Mouse (Mus musculus) forebrain, postnatal 0 days (tissue): Measurements from ENCODE around the gene Acsm3. TPM values are rescaled to one million over a fixed set of nuclear protein-coding genes. Genes with fewer than 3 reads are reported as not detected.

ENCODE experiments used
- ATAC-seq: fragments of 200-750 bp; cut with Nextera tagmentation; 2 replicates; pipeline ENCODE4 v1.8.0; 2017; ENCODE audit warnings: mild to moderate bottlenecking, moderate library complexity
- DNase-seq: peaks from one replicate; pipeline ENCODE4 v3.0.0-alpha.2; 2015
- H3K27ac ChIP-seq: fragments of 300-500 bp; sonication (generic); 2 replicates; pipeline ENCODE4 v1.5.1; 2014; ENCODE audit warnings: low read depth, mild to moderate bottlenecking, antibody characterized with exemption, low read length, moderate library complexity, mixed read lengths
- H3K27me3 ChIP-seq: fragments of 300-500 bp; sonication (generic); 2 replicates; pipeline ENCODE4 v1.6.1; 2014; ENCODE audit warnings: mild to moderate bottlenecking, low read length, mixed read lengths; ENCODE audit not compliant: insufficient read depth
- H3K36me3 ChIP-seq: fragments of 300-500 bp; sonication (generic); 2 replicates; pipeline ENCODE4 v1.6.1; 2014; ENCODE audit warnings: mild to moderate bottlenecking, moderate library complexity; ENCODE audit not compliant: insufficient read depth
- H3K4me1 ChIP-seq: fragments of 300-500 bp; sonication (generic); 2 replicates; pipeline ENCODE4 v1.6.1; 2014; ENCODE audit warnings: antibody characterized with exemption; ENCODE audit not compliant: insufficient read depth
- H3K4me2 ChIP-seq: fragments of 300-500 bp; sonication (generic); 2 replicates; pipeline ENCODE4 v1.6.1; 2014; ENCODE audit warnings: low read depth, mild to moderate bottlenecking, moderate library complexity
- H3K4me3 ChIP-seq: fragments of 300-500 bp; sonication (generic); 2 replicates; pipeline ENCODE4 v1.5.1; 2014; ENCODE audit warnings: low read depth, low read length, mixed read lengths
- H3K9ac ChIP-seq: fragments of 300-500 bp; sonication (generic); 2 replicates; pipeline ENCODE4 v1.6.1; 2014; ENCODE audit warnings: mild to moderate bottlenecking
- H3K9me3 ChIP-seq: fragments of 300-500 bp; sonication (generic); 2 replicates; pipeline ENCODE4 v1.6.1; 2016; ENCODE audit warnings: low read length
- CTCF ChIP-seq: sonication (generic); IDR thresholded peaks from 2 replicates; pipeline ENCODE4 v1.5.1; 2016; ENCODE audit warnings: antibody characterized with exemption, control low read depth, low read depth
- WGBS: fragments of 180-500 bp; shearing (Covaris S2); extraction: QIAGEN DNeasy Blood & Tissue Kit; methylation state at CpG from one replicate; pipeline ENCODE4 v1.1.7; 2014; 5-methylcytosine and 5-hydroxymethylcytosine counted together
- polyA plus RNA-seq: library from polyadenylated mRNA; unstranded; fragments of >200 nt; fragmentation: Nextera tagmentation; extraction: Ambion mirVana; gene quantifications from 2 replicates; pipeline ENCODE4 v1.2.1, GENCODE M21; 2015
- total RNA-seq: library from RNA; depleted of rRNA; stranded (reverse); fragments of >200 nt; gene quantifications from 2 replicates; pipeline ENCODE4 v1.2.3, GENCODE M21; 2014

The Acsm3 gene
- total and polyA plus RNA-seq, 2 experiments from 2014 or later, result 0.14 TPM; not detected in 1

GRCm38 (mm10) chr7:119766996-119767395 lies 6.3 kb downstream of the Acsm3 start:
- Histone ChIP-seq H3K9me3 (no peaks in the 10 kb centered on the region), H3K27me3 (no peaks in the 10 kb centered on the region), H3K27ac (no peak overlapping the region), H3K9ac (no peak overlapping the region), H3K4me3 (no peak overlapping the region), H3K36me3 (no peaks in the 10 kb centered on the region), H3K4me2 (no peak overlapping the region), H3K4me1 (no peaks in the 10 kb centered on the region)
- no peak for DNase-seq
- 86% methylated on average over 6 of the region's 6 CpGs for WGBS
- no peak for ATAC-seq
- no peak for TF ChIP-seq CTCF

- DNase-seq (no peak), ATAC-seq (no peak)
- Histone ChIP-seq H3K4me2 (no peak overlapping the region), H3K36me3 (no peaks in the 10 kb centered on the region), H3K9ac (no peak overlapping the region), H3K4me3 (no peak overlapping the region), H3K27ac (no peak overlapping the region), H3K4me1 (no peaks in the 10 kb centered on the region), H3K9me3 (no peaks in the 10 kb centered on the region), H3K27me3 (no peaks in the 10 kb centered on the region)
- no peak for TF ChIP-seq CTCF
- WGBS, result 91% methylated on average over 8 of the region's 8 CpGs
Measured at GRCm38 (mm10) chr7:119769895-119770294, 9.2 kb downstream of the Acsm3 start.

- Histone ChIP-seq H3K9ac (no peak overlapping the region), H3K9me3 (no peaks in the 10 kb centered on the region), H3K27ac (no peak overlapping the region), H3K4me1 (no peaks in the 10 kb centered on the region), H3K4me3 (no peak overlapping the region), H3K27me3 (no peaks in the 10 kb centered on the region), H3K4me2 (no peak overlapping the region), H3K36me3 (peaks cover 21% of the 10 kb centered on the region)
- 94% methylated on average over 2 of the region's 2 CpGs for WGBS
- no peak for TF ChIP-seq CTCF
- no peak for ATAC-seq
- DNase-seq, result no peak
Measured at GRCm38 (mm10) chr7:119783453-119783852, 22.7 kb downstream of the Acsm3 start.

- H3K4me1 ChIP-seq, result no peaks in the 10 kb centered on the region
- H3K4me3 ChIP-seq, result no peak overlapping the region
- H3K27me3 ChIP-seq, result no peaks in the 10 kb centered on the region
- DNase-seq, result no peak
- no peak overlapping the region for H3K27ac ChIP-seq
- no peak overlapping the region for H3K4me2 ChIP-seq
- 89% methylated on average over 5 of the region's 5 CpGs for WGBS
- no peak overlapping the region for H3K9ac ChIP-seq
- no peak for ATAC-seq
- no peaks in the 10 kb centered on the region for H3K9me3 ChIP-seq
- peaks cover 28% of the 10 kb centered on the region for H3K36me3 ChIP-seq
- TF ChIP-seq CTCF, result no peak
Measured at GRCm38 (mm10) chr7:119784908-119785307, 24.2 kb downstream of the Acsm3 start.

GRCm38 (mm10) chr7:119789024-119789423 lies 28.3 kb downstream of the Acsm3 start:
- no peaks in the 10 kb centered on the region for H3K9me3 ChIP-seq
- TF ChIP-seq CTCF, result no peak
- no peaks in the 10 kb centered on the region; the same call in 1 of the 2 replicates for H3K4me1 ChIP-seq
- no peak overlapping the region for H3K27ac ChIP-seq
- H3K36me3 ChIP-seq, result peaks cover 24% of the 10 kb centered on the region
- DNase-seq, result no peak
- no peak overlapping the region for H3K4me2 ChIP-seq
- WGBS, result 94% methylated on average over 3 of the region's 3 CpGs
- no peaks in the 10 kb centered on the region for H3K27me3 ChIP-seq
- no peak for ATAC-seq
- H3K4me3 ChIP-seq, result no peak overlapping the region
- no peak overlapping the region for H3K9ac ChIP-seq

- peak; percentile 86 for DNase-seq
- TF ChIP-seq CTCF, result no peak
- WGBS, result 0% methylated on average over 53 of the region's 53 CpGs
- Histone ChIP-seq H3K9ac (peak within 1 kb of the TSS; percentile 71), H3K4me2 (peak within 1 kb of the TSS; percentile 89), H3K4me1 (no peaks in the 10 kb centered on the region; the same call in 1 of the 2 replicates), H3K4me3 (peak within 1 kb of the TSS; percentile 76), H3K9me3 (no peaks in the 10 kb centered on the region), H3K36me3 (peaks cover 8% of the 10 kb centered on the region), H3K27ac (peak within 1 kb of the TSS; percentile 21; the same call in 1 of the 2 replicates), H3K27me3 (no peaks in the 10 kb centered on the region)
- peak; percentile 97 for ATAC-seq
Measured at GRCm38 (mm10) chr7:119793586-119794250, 33.0 kb downstream of the Acsm3 start, which contains the start of the genes Rexo5 and Eri2. Gene Rexo5, plus strand, starts transcription at chr7:119794006. Gene Eri2, minus strand, starts transcription at chr7:119794058.

- WGBS, result 2% methylated on average over 21 of the region's 21 CpGs
- ATAC-seq (no peak; the same call in 1 of the 2 replicates), DNase-seq (no peak)
- Histone ChIP-seq H3K36me3 (peaks cover 8% of the 10 kb centered on the region), H3K27ac (peak overlapping the region; percentile 21; the same call in 1 of the 2 replicates), H3K27me3 (no peaks in the 10 kb centered on the region), H3K4me1 (no peaks in the 10 kb centered on the region; the same call in 1 of the 2 replicates), H3K4me3 (peak overlapping the region; percentile 76), H3K9me3 (no peaks in the 10 kb centered on the region), H3K4me2 (peak overlapping the region; percentile 89), H3K9ac (peak overlapping the region; percentile 71)
- no peak for TF ChIP-seq CTCF
Measured at GRCm38 (mm10) chr7:119794251-119794638, 33.5 kb downstream of the Acsm3 start.
